Mouse (Mus musculus): ENCODE data around the gene Usp21.

DNA sequence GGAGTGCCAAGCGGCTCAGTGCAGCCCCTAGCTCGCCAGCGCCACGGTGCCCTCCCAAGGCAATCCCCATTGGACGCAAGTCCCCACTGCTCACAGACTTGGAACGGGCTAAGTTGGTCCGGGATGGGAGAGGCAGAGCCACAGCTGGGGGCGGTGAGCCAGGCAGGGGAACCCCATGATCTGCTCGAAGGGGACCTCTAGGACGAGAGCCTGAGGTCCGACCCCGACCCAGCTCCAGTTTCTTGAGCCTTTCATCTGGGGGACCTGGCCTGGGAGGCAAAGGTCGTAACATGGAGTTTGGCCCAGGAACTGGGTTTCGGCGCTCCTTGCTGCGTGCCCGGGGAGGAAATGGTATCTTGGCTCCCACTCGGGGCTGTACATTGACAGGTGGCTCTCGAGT is 1.3 kb downstream of the Usp21 start:
- TF ChIP-seq POLR2A (IDR thresholded peaks at IDR 0.05; ENCODE audit: low read depth, low read length), result no peak
- no peak for TF ChIP-seq CTCF (conservative IDR thresholded peaks at IDR 0.05; ENCODE audit: insufficient read depth, insufficient read length, low read depth, low read length)

Data from kidney, adult 2 months (tissue).